Mouse (Mus musculus) liver, postnatal 0 days (tissue): ENCODE data around the gene Myg1.

Source experiments
- CTCF ChIP-seq: sonication (generic); IDR thresholded peaks from 2 replicates; pipeline ENCODE4 v1.5.1; 2016; ENCODE audit warnings: antibody characterized with exemption, low read depth
- EP300 ChIP-seq: IDR thresholded peaks from 2 replicates; pipeline ENCODE4 v1.6.1; 2016; ENCODE audit warnings: antibody characterized with exemption, low read depth, mild to moderate bottlenecking

GRCm38 (mm10) chr15:102355871-102356441 is 24.4 kb downstream of the Myg1 start:
- TF ChIP-seq CTCF (no peak), EP300 (no peak)
